Comparison of ENCODE assay signal across 9 mouse cellular contexts in the genomic region with DNA sequence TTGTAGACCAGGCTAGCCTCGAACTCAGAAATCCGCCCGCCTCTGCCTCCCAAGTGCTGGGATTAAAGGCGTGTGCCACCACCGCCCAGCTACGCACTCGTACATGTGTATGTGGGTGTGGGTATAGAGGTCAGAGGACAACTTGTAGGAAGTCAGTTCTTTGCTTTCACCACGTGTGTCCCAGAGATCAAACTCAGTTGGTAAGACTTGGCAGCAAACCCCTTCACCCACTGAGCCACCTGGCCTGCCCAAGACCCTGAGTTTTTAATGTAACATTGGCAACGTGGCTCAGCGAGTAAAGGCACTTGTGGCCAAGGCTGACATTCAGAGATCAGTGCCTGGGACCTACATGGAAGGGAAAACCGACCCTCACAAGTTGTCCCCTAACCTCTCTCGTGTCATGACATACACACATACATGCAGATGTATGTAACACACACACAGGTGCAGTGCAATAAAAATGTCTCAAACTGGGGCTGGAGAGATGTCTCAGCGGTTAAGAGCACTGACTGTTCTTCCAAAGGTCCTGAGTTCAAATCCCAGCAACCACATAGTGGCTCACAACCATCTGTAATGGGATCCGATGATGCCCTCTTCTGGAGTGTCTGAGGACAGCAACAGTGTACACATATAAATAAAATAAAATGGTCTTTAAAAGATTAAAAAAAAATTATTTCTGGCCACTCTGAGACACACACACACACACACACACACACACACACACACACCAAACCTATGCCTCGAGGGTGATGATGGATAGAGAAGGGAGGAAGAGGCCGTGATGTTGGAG. TPM values are rescaled to one million over a fixed set of nuclear protein-coding genes. Genes with fewer than 3 reads are reported as not detected.
DNase-seq lines count a peak whose midpoint lies in the region; ATAC-seq and TF ChIP-seq lines count a peak whose summit lies in the region.
"Had no signal": no experiment of that assay in that cellular context is flagged by ENCODE, and none has a peak within 500 bp of the region (broad histone marks: within the 10 kb centered on the region; RNA-seq: fewer than 3 reads in every experiment).

No protein-coding gene starts in this region.

- no peak for ATAC-seq in hindbrain, postnatal 0 days
- ATAC-seq in hindbrain, embryonic 12.5 days (ENCODE audit: low FRiP score): no peak
- no peak for ATAC-seq in midbrain, embryonic 11.5 days (ENCODE audit: low FRiP score)
- ATAC-seq in midbrain, embryonic 15.5 days (replicated peaks): no peak
- ATAC-seq in monocyte, adult 5-6 weeks (replicated peaks; ENCODE audit: insufficient number of reproducible peaks, low FRiP score, low TSS enrichment, poor library complexity, severe bottlenecking): no peak

- no peaks in the 10 kb centered on the region for H3K27me3 ChIP-seq in hindbrain, postnatal 0 days (ENCODE audit: insufficient read depth, low read length)
- H3K27me3 ChIP-seq in hindbrain, embryonic 12.5 days: no peaks in the 10 kb centered on the region
- H3K27me3 ChIP-seq in midbrain, embryonic 11.5 days (ENCODE audit: control insufficient read depth, insufficient read depth, low read length): no peaks in the 10 kb centered on the region
- no peaks in the 10 kb centered on the region for H3K27me3 ChIP-seq in midbrain, embryonic 15.5 days (replicated peaks)
- H3K27me3 ChIP-seq: limb, embryonic 15.5 days had no signal

- H3K4me3 ChIP-seq in hindbrain, postnatal 0 days (ENCODE audit: low read length): no peak overlapping the region
- no peak overlapping the region for H3K4me3 ChIP-seq in hindbrain, embryonic 12.5 days
- H3K4me3 ChIP-seq in midbrain, embryonic 11.5 days (ENCODE audit: low read depth, low read length): no peak overlapping the region
- no peak overlapping the region for H3K4me3 ChIP-seq in midbrain, embryonic 15.5 days
- H3K4me3 ChIP-seq in bone marrow, adult 2 months (replicated peaks; ENCODE audit: control insufficient read depth, low read depth, low read length): no peak overlapping the region
- H3K4me3 ChIP-seq: limb, embryonic 15.5 days had no signal

- H3K4me2 ChIP-seq in hindbrain, postnatal 0 days (ENCODE audit: low read depth, low read length): no peak overlapping the region
- no peak overlapping the region for H3K4me2 ChIP-seq in hindbrain, embryonic 12.5 days (replicated peaks)
- no peak overlapping the region for H3K4me2 ChIP-seq in midbrain, embryonic 11.5 days
- no peak overlapping the region for H3K4me2 ChIP-seq in midbrain, embryonic 15.5 days
- H3K4me2 ChIP-seq: limb, embryonic 15.5 days had no signal

- H3K9me3 ChIP-seq in hindbrain, postnatal 0 days (ENCODE audit: low read length): no peaks in the 10 kb centered on the region
- no peaks in the 10 kb centered on the region for H3K9me3 ChIP-seq in hindbrain, embryonic 12.5 days (replicated peaks)
- no peaks in the 10 kb centered on the region for H3K9me3 ChIP-seq in midbrain, embryonic 11.5 days (ENCODE audit: control insufficient read depth, low read length)
- no peaks in the 10 kb centered on the region for H3K9me3 ChIP-seq in midbrain, embryonic 15.5 days
- H3K9me3 ChIP-seq: limb, embryonic 15.5 days had no signal

- H3K4me1 ChIP-seq in hindbrain, postnatal 0 days (ENCODE audit: insufficient read depth, low read length): peaks cover 17% of the 10 kb centered on the region; the same call in 1 of the 2 replicates
- H3K4me1 ChIP-seq in hindbrain, embryonic 12.5 days: peaks cover 34% of the 10 kb centered on the region
- peaks cover 17% of the 10 kb centered on the region; the same call in 1 of the 2 replicates for H3K4me1 ChIP-seq in midbrain, embryonic 11.5 days (ENCODE audit: control insufficient read depth, insufficient read depth, low read length)
- H3K4me1 ChIP-seq in midbrain, embryonic 15.5 days: peaks cover 18% of the 10 kb centered on the region; the same call in 1 of the 2 replicates
- H3K4me1 ChIP-seq in bone marrow, adult 2 months (ENCODE audit: control insufficient read depth, insufficient read depth, low read length): peaks cover 6% of the 10 kb centered on the region; the same call in 1 of the 2 replicates

- no peak overlapping the region for H3K9ac ChIP-seq in hindbrain, postnatal 0 days (replicated peaks; ENCODE audit: low read length)
- no peak overlapping the region for H3K9ac ChIP-seq in hindbrain, embryonic 12.5 days
- H3K9ac ChIP-seq in midbrain, embryonic 11.5 days (ENCODE audit: low read length): no peak overlapping the region
- H3K9ac ChIP-seq in midbrain, embryonic 15.5 days: no peak overlapping the region
- H3K9ac ChIP-seq: limb, embryonic 15.5 days had no signal

- TF ChIP-seq POLR2A in bone marrow, adult 2 months (IDR thresholded peaks at IDR 0.05; ENCODE audit: borderline replicate concordance, control insufficient read depth, low read depth, low read length): no peak

- H3K27ac ChIP-seq in hindbrain, postnatal 0 days: no peak overlapping the region
- H3K27ac ChIP-seq in hindbrain, embryonic 12.5 days: no peak overlapping the region
- H3K27ac ChIP-seq in midbrain, embryonic 11.5 days (ENCODE audit: low read depth, low read length): no peak overlapping the region
- H3K27ac ChIP-seq in midbrain, embryonic 15.5 days: no peak overlapping the region
- peak overlapping the region; percentile 22; the same call in 1 of the 2 replicates for H3K27ac ChIP-seq in bone marrow, adult 2 months (ENCODE audit: control insufficient read depth, insufficient read depth, low read depth, low read length, poor library complexity)

- DNase-seq in hindbrain, postnatal 0 days (ENCODE audit: low spot score): no peak
- peak; percentile 79 for DNase-seq in midbrain, embryonic 11.5 days (ENCODE audit: low spot score, missing footprints)
- DNase-seq in spleen, postnatal 10 days (ENCODE audit: low spot score in 2 of 2): no peak
- DNase-seq: layer of hippocampus, postnatal 36 days had no signal

- no peaks in the 10 kb centered on the region for H3K36me3 ChIP-seq in hindbrain, postnatal 0 days (ENCODE audit: insufficient read depth, low read length)
- no peaks in the 10 kb centered on the region for H3K36me3 ChIP-seq in hindbrain, embryonic 12.5 days
- H3K36me3 ChIP-seq in midbrain, embryonic 11.5 days (ENCODE audit: control insufficient read depth, insufficient read depth, low read length): no peaks in the 10 kb centered on the region
- no peaks in the 10 kb centered on the region for H3K36me3 ChIP-seq in midbrain, embryonic 15.5 days (replicated peaks)
- H3K36me3 ChIP-seq: limb, embryonic 15.5 days had no signal

- WGBS in hindbrain, postnatal 0 days: 91% methylated on average over 16 of the region's 16 CpGs
- 90% methylated on average over 16 of the region's 16 CpGs for WGBS in hindbrain, embryonic 12.5 days
- WGBS in midbrain, embryonic 11.5 days: 91% methylated on average over 16 of the region's 16 CpGs
- WGBS in midbrain, embryonic 15.5 days: 91% methylated on average over 16 of the region's 16 CpGs
- WGBS in bone marrow, adult 2 months: 69% methylated on average over 16 of the region's 16 CpGs

- TF ChIP-seq CTCF in hindbrain, postnatal 0 days (IDR thresholded peaks at IDR 0.05; ENCODE audit: low read depth): peak; percentile 45
- TF ChIP-seq CTCF in bone marrow, adult 2 months (IDR thresholded peaks at IDR 0.05; ENCODE audit: control insufficient read depth, insufficient read depth, low read length): no peak

RNA-seq across cellular contexts. Expression of gene Rassf3, which starts 31.8 kb away (rescaled TPM):
- total RNA-seq in hindbrain, postnatal 0 days (2014; rRNA removed): 7.4 and 11.1 TPM in 2 replicates
- 5.7 and 6.0 TPM in 2 replicates for polyA plus RNA-seq in hindbrain, postnatal 0 days (2015; fragmentation: Nextera tagmentation; extraction: Ambion mirVana)
- 12.7 and 13.4 TPM in 2 replicates for polyA plus RNA-seq in hindbrain, embryonic 12.5 days (2016; fragmentation: Nextera tagmentation; extraction: Ambion mirVana)
- polyA plus RNA-seq in midbrain, embryonic 11.5 days (2014; fragmentation: Nextera tagmentation; extraction: Ambion mirVana): 5.9 and 6.0 TPM in 2 replicates
- 4.2 and 4.4 TPM in 2 replicates for polyA plus RNA-seq in midbrain, embryonic 15.5 days (2015; fragmentation: Nextera tagmentation; extraction: Ambion mirVana)
- polyA plus RNA-seq in bone marrow, adult 2 months (2011; ENCODE audit: insufficient read depth, insufficient read length, low replicate concordance, missing spikeins): 18.8 and 41.2 TPM in 2 replicates
- total RNA-seq in monocyte, adult 5-6 weeks (2017): 80.1 to 98.6 TPM (median 93.0 TPM) in 3 replicates
